Mouse (Mus musculus) thymus, adult 2 months (tissue): Measurements from ENCODE around the gene Angptl4. TPM values are rescaled to one million over a fixed set of nuclear protein-coding genes. Genes with fewer than 3 reads are reported as not detected.

Experiments used
- DNase-seq: peaks from one replicate; pipeline ENCODE4 v3.0.0; 2021
- H3K27ac ChIP-seq: fragments of 200-500 bp; 2 replicates; pipeline ENCODE4 v1.5.1; 2012; ENCODE audit warnings: low read length, control low read depth; ENCODE audit not compliant: control insufficient read depth, insufficient read depth
- H3K27me3 ChIP-seq: fragments of 200-500 bp; 2 replicates; pipeline ENCODE4 v1.6.1; 2012; ENCODE audit warnings: mild to moderate bottlenecking, low read length, moderate library complexity, mixed read lengths; ENCODE audit not compliant: control insufficient read depth, insufficient read depth
- H3K36me3 ChIP-seq: fragments of 200-500 bp; 2 replicates; pipeline ENCODE4 v1.6.1; 2012; ENCODE audit warnings: mild to moderate bottlenecking, low read length, moderate library complexity; ENCODE audit not compliant: control insufficient read depth, insufficient read depth
- H3K4me1 ChIP-seq: fragments of 200-500 bp; replicated peaks from 2 replicates; pipeline ENCODE4 v1.6.1; 2012; ENCODE audit warnings: low read length; ENCODE audit not compliant: control insufficient read depth, insufficient read depth
- H3K4me3 ChIP-seq: fragments of 200-500 bp; 2 replicates; pipeline ENCODE4 v1.5.1; 2012; ENCODE audit warnings: mild to moderate bottlenecking, low read length, control low read depth, moderate library complexity; ENCODE audit not compliant: control insufficient read depth, insufficient read depth
- CTCF ChIP-seq: fragments of 200-500 bp; IDR thresholded peaks from 2 replicates; pipeline ENCODE4 v1.5.1; 2012; ENCODE audit warnings: mild to moderate bottlenecking, control low read depth, low read length, moderate library complexity, borderline replicate concordance; ENCODE audit not compliant: control insufficient read depth, poor library complexity, insufficient read depth; ENCODE audit errors: extremely low read depth
- POLR2A ChIP-seq: fragments of 200-500 bp; IDR thresholded peaks from 2 replicates; pipeline ENCODE4 v1.6.1; 2012; ENCODE audit warnings: mild to moderate bottlenecking, low read length, control low read depth, moderate library complexity; ENCODE audit not compliant: control insufficient read depth, poor library complexity, insufficient read depth; ENCODE audit errors: extremely low read depth
- WGBS: fragments of 180-500 bp; shearing (Covaris S2); methylation state at CpG from one replicate; pipeline ENCODE4 v1.1.7; 2018; 5-methylcytosine and 5-hydroxymethylcytosine counted together
- polyA plus RNA-seq: library from polyadenylated mRNA; depleted of rRNA; stranded (reverse); fragments of >200 nt; gene quantifications from 2 replicates; pipeline ENCODE4 v1.2.3, GENCODE M21; 2012; rRNA removed

Angptl4 gene
- polyA plus RNA-seq, 1 experiment, result 23.0 TPM

DNA sequence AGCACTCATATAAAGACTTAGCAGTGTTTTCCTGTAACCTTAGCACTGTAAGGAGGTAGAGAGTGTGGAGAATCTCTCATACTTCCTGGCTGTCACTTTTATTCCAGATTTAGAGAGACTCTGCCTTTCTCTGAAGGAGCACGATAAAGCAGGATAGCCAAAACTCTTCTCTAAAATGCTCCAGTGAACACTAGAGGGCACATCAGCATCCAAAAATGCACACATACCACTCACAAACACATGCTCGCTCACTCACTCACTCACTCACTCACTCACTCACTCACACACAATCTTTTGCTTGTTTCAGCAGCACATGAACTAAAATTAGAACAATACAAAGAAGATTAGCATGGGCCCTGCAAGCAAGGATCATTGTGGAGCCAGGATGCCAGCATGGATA, 52.4 kb downstream of the Angptl4 start:
- no peaks in the 10 kb centered on the region for H3K36me3 ChIP-seq
- H3K27ac ChIP-seq, result no peak overlapping the region
- no peak for TF ChIP-seq CTCF
- no peak for TF ChIP-seq POLR2A
- H3K4me3 ChIP-seq, result no peak overlapping the region
- H3K4me1 ChIP-seq, result no peaks in the 10 kb centered on the region
- DNase-seq, result no peak
- H3K27me3 ChIP-seq, result no peaks in the 10 kb centered on the region
- 55% methylated on average over 2 of the region's 2 CpGs for WGBS

DNA sequence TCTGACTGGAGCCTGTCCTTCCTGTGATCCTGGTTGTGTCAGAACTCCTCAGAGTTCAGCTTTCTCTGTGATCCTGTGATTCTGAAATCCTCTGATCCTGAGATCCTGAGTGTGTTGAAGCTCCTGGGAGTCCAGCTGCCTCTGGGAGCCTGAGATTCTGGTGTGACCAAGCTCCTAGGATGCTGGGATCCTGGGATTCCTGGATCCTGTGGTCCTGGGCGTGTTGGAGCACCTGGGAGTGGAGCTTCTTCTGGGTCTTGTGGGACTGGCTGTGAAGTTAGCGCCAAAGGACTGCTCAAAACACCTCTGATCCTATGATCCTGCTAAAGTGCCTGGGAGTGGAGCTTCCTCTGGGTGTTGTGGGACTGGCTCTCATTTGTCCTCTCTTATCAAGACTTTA, 53.2 kb downstream of the Angptl4 start:
- Histone ChIP-seq H3K36me3 (no peaks in the 10 kb centered on the region), H3K4me1 (no peaks in the 10 kb centered on the region), H3K27me3 (no peaks in the 10 kb centered on the region), H3K4me3 (no peak overlapping the region), H3K27ac (no peak overlapping the region)
- TF ChIP-seq POLR2A (no peak), CTCF (no peak)
- 90% methylated on average over 2 of the region's 2 CpGs for WGBS
- no peak for DNase-seq

Other genes with a start within 250 kb of the Angptl4 start
- 12.4 and 14.9 TPM in 2 replicates for gene Myo1f, start 226.1 kb downstream of the Angptl4 start, polyA plus RNA-seq
- gene Zfp414, start 152.7 kb downstream of the Angptl4 start, polyA plus RNA-seq, result 145 and 152 TPM in 2 replicates
- gene Pram1, start 143.8 kb downstream of the Angptl4 start, polyA plus RNA-seq, result 0.53 and 1.5 TPM in 2 replicates
- 217 and 220 TPM in 2 replicates for gene Hnrnpm, start 95.0 kb downstream of the Angptl4 start, polyA plus RNA-seq
- 119 and 120 TPM in 2 replicates for gene March2, start 63.2 kb downstream of the Angptl4 start, polyA plus RNA-seq
- gene Rab11b, start 21.3 kb downstream of the Angptl4 start, polyA plus RNA-seq, result 464 and 542 TPM in 2 replicates
- 19.9 and 29.3 TPM in 2 replicates for gene Kank3, start 28.7 kb upstream of the Angptl4 start, polyA plus RNA-seq
- gene Rps28, start 42.7 kb upstream of the Angptl4 start, polyA plus RNA-seq, result 678 and 707 TPM in 2 replicates
- 305 and 382 TPM in 2 replicates for gene Ndufa7, start 42.7 kb upstream of the Angptl4 start, polyA plus RNA-seq
- 28.7 and 32.9 TPM in 2 replicates for gene Cd320, start 61.3 kb upstream of the Angptl4 start, polyA plus RNA-seq
- gene Gm7029, start 92.0 kb upstream of the Angptl4 start, polyA plus RNA-seq, result 3.0 TPM in 1 of 2 replicates, not detected in the other
- gene Kifc1, start 108.8 kb upstream of the Angptl4 start, polyA plus RNA-seq, result 57.3 and 70.8 TPM in 2 replicates
- 0.69 and 1.0 TPM in 2 replicates for gene Platr17, start 123.3 kb upstream of the Angptl4 start, polyA plus RNA-seq
- gene Daxx, start 127.6 kb upstream of the Angptl4 start, polyA plus RNA-seq, result 116 and 129 TPM in 2 replicates
- 201 and 248 TPM in 2 replicates for gene Tapbp, start 134.1 kb upstream of the Angptl4 start, polyA plus RNA-seq
- 119 and 120 TPM in 2 replicates for gene Zbtb22, start 134.1 kb upstream of the Angptl4 start, polyA plus RNA-seq
- gene Rgl2, start 147.7 kb upstream of the Angptl4 start, polyA plus RNA-seq, result 528 and 541 TPM in 2 replicates
- 29.8 and 35.1 TPM in 2 replicates for gene Pfdn6, start 158.5 kb upstream of the Angptl4 start, polyA plus RNA-seq
- 35.4 and 38.1 TPM in 2 replicates for gene Wdr46, start 158.8 kb upstream of the Angptl4 start, polyA plus RNA-seq
- 25.6 and 25.8 TPM in 2 replicates for gene B3galt4, start 169.7 kb upstream of the Angptl4 start, polyA plus RNA-seq
- 127 and 142 TPM in 2 replicates for gene Vps52, start 174.0 kb upstream of the Angptl4 start, polyA plus RNA-seq
- gene Rps18, start 174.2 kb upstream of the Angptl4 start, polyA plus RNA-seq, result 584 and 593 TPM in 2 replicates
- 3,482 and 5,138 TPM in 2 replicates for gene H2-K1, start 218.5 kb upstream of the Angptl4 start, polyA plus RNA-seq
- gene Ring1, start 242.8 kb upstream of the Angptl4 start, polyA plus RNA-seq, result 38.4 and 40.7 TPM in 2 replicates
- gene H2-Ke6, start 246.2 kb upstream of the Angptl4 start, polyA plus RNA-seq, result 127 and 141 TPM in 2 replicates
- 187 and 195 TPM in 2 replicates for gene Slc39a7, start 249.9 kb upstream of the Angptl4 start, polyA plus RNA-seq
- gene Rxrb, start 250.0 kb upstream of the Angptl4 start, polyA plus RNA-seq, result 143 and 164 TPM in 2 replicates